Mouse (Mus musculus) MEL (cell line): ENCODE results near the gene Tmem170. TPM values are rescaled to one million over a fixed set of nuclear protein-coding genes. Genes with fewer than 3 reads are reported as not detected.

Experiments
- DNase-seq: peaks from one replicate; pipeline ENCODE4 v3.0.0; 2011; ENCODE audit warnings: low read depth, low spot score
- H3K27ac ChIP-seq: 2 replicates; pipeline ENCODE4 v1.5.1; 2012; ENCODE audit warnings: low read depth, mild to moderate bottlenecking, control low read depth, low read length, moderate library complexity; ENCODE audit not compliant: control insufficient read depth
- H3K27me3 ChIP-seq, 2 experiments: fragments of 150-350 bp in 1 of 2; sonication (generic) in 1 of 2; 2 replicates each; pipeline ENCODE4 v1.6.1; 2012; ENCODE audit warnings: low read length in 2 of 2, mild to moderate bottlenecking in 2 of 2, improper control_type of control experiment in 1 of 2, moderate library complexity in 1 of 2; ENCODE audit not compliant: insufficient read depth in 2 of 2, control insufficient read depth in 1 of 2
- H3K36me3 ChIP-seq, 2 experiments: 2 replicates each; pipeline ENCODE4 v1.6.1; 2012 to 2014; ENCODE audit warnings: low read length in 2 of 2, improper control_type of control experiment in 1 of 2, inconsistent platforms in 1 of 2, mild to moderate bottlenecking in 1 of 2; ENCODE audit not compliant: insufficient read depth in 2 of 2, control insufficient read depth in 1 of 2
- H3K4me1 ChIP-seq, 2 experiments: fragments of 150-350 bp in 1 of 2; sonication (generic) in 1 of 2; 2 replicates each; pipeline ENCODE4 v1.6.1; 2012; ENCODE audit warnings: low read length in 2 of 2, improper control_type of control experiment in 1 of 2, mild to moderate bottlenecking in 1 of 2; ENCODE audit not compliant: insufficient read depth in 2 of 2, control insufficient read depth in 1 of 2
- H3K4me3 ChIP-seq, 2 experiments: fragments of 150-350 bp in 1 of 2; sonication (generic) in 1 of 2; 2 replicates each; pipeline ENCODE4 v1.5.1; 2012; ENCODE audit warnings: low read depth in 2 of 2, low read length in 2 of 2, mild to moderate bottlenecking in 2 of 2, moderate library complexity in 2 of 2, control low read depth in 1 of 2, improper control_type of control experiment in 1 of 2; ENCODE audit not compliant: control insufficient read depth in 1 of 2, insufficient read depth in 1 of 2
- H3K79me2 ChIP-seq: 2 replicates; pipeline ENCODE4 v1.6.1; 2012; ENCODE audit warnings: mild to moderate bottlenecking, low read length, moderate library complexity; ENCODE audit not compliant: control insufficient read depth, poor library complexity, insufficient read depth
- H3K9ac ChIP-seq: 2 replicates; pipeline ENCODE4 v1.6.1; 2012; ENCODE audit warnings: low read depth, mild to moderate bottlenecking, control low read depth, low read length, moderate library complexity; ENCODE audit not compliant: control insufficient read depth, poor library complexity, severe bottlenecking
- H3K9me3 ChIP-seq: fragments of 150-350 bp; sonication (generic); replicated peaks from 2 replicates; pipeline ENCODE4 v1.6.1; 2012; ENCODE audit warnings: mild to moderate bottlenecking, low read length, improper control_type of control experiment, moderate library complexity; ENCODE audit not compliant: insufficient read depth
- CTCF ChIP-seq, 3 experiments: IDR thresholded peaks in 2 of 3; conservative IDR thresholded peaks in 1 of 3; 2 replicates each; pipeline ENCODE4 v1.5.1; 2011 to 2012; ENCODE audit warnings: low read length in 3 of 3, low read depth in 2 of 3, mild to moderate bottlenecking in 2 of 3, improper control_type of control experiment in 1 of 3, inconsistent platforms in 1 of 3, mixed read lengths in 1 of 3, moderate library complexity in 1 of 3; ENCODE audit not compliant: control insufficient read depth in 1 of 3, insufficient read depth in 1 of 3, poor library complexity in 1 of 3, severe bottlenecking in 1 of 3
- ELF1 ChIP-seq: IDR thresholded peaks from 2 replicates; pipeline ENCODE4 v1.6.1; 2014; ENCODE audit warnings: low read depth, mild to moderate bottlenecking, inconsistent platforms, low read length, improper control_type of control experiment, moderate library complexity
- MAZ ChIP-seq: IDR thresholded peaks from 2 replicates; pipeline ENCODE4 v1.6.1; 2012; ENCODE audit warnings: low read depth, mild to moderate bottlenecking, inconsistent platforms, low read length, improper control_type of control experiment
- MEF2A ChIP-seq: IDR thresholded peaks from 2 replicates; pipeline ENCODE4 v1.6.1; 2014; ENCODE audit warnings: low read depth, mild to moderate bottlenecking, inconsistent platforms, low read length, improper control_type of control experiment; ENCODE audit not compliant: poor library complexity, insufficient replicate concordance, severe bottlenecking; ENCODE audit errors: extremely low read depth
- MXI1 ChIP-seq: IDR thresholded peaks from 2 replicates; pipeline ENCODE4 v1.6.1; 2011; ENCODE audit warnings: mild to moderate bottlenecking, low read depth, low read length, improper control_type of control experiment
- MYB ChIP-seq: IDR thresholded peaks from 2 replicates; pipeline ENCODE4 v1.6.1; 2011; ENCODE audit warnings: mild to moderate bottlenecking, low read depth, low read length, improper control_type of control experiment
- MYC ChIP-seq: IDR thresholded peaks from 2 replicates; pipeline ENCODE4 v1.6.1; 2011; ENCODE audit warnings: low read depth, mild to moderate bottlenecking, low read length, improper control_type of control experiment, moderate library complexity
- NELFE ChIP-seq: IDR thresholded peaks from 2 replicates; pipeline ENCODE4 v1.6.1; 2011; ENCODE audit warnings: low read depth, low read length, improper control_type of control experiment
- SIN3A ChIP-seq: IDR thresholded peaks from 2 replicates; pipeline ENCODE4 v1.6.1; 2012; ENCODE audit warnings: low read length, improper control_type of control experiment, inconsistent platforms
- SMC3 ChIP-seq: IDR thresholded peaks from 2 replicates; pipeline ENCODE4 v1.6.1; 2011; ENCODE audit warnings: low read depth, low read length, improper control_type of control experiment
- TBP ChIP-seq: IDR thresholded peaks from 2 replicates; pipeline ENCODE4 v1.8.0; 2011; ENCODE audit warnings: low read depth, low read length, improper control_type of control experiment
- USF2 ChIP-seq, 2 experiments: IDR thresholded peaks; 2 replicates each; pipeline ENCODE4 v1.6.1; 2011 to 2012; ENCODE audit warnings: improper control_type of control experiment in 2 of 2, low read length in 2 of 2, borderline replicate concordance in 1 of 2, inconsistent platforms in 1 of 2, low read depth in 1 of 2, mild to moderate bottlenecking in 1 of 2; ENCODE audit not compliant: insufficient read depth in 1 of 2
- ZC3H11A ChIP-seq: IDR thresholded peaks from 2 replicates; pipeline ENCODE4 v1.6.1; 2012; ENCODE audit warnings: low read depth, mild to moderate bottlenecking, inconsistent platforms, low read length, improper control_type of control experiment
- polyA plus RNA-seq, 2 experiments: library from polyadenylated mRNA; stranded (reverse) in 1 of 2; unstranded in 1 of 2; fragments of >175 nt in 1 of 2; fragments of >200 nt in 1 of 2; gene quantifications; 2 replicates each; pipeline versions ENCODE4 v1.2.1 to v1.2.4; 2012; ENCODE audit warnings: low replicate concordance in 2 of 2, low read depth in 1 of 2; ENCODE audit not compliant: insufficient read length in 2 of 2, insufficient read depth in 1 of 2, missing spikeins in 1 of 2
- total RNA-seq: library from RNA; depleted of rRNA; stranded (reverse); fragments of 300-350 nt; gene quantifications from 2 replicates; pipeline ENCODE4 v1.2.3, GENCODE M21; 2012

Tmem170 gene
- total and polyA plus RNA-seq, 3 experiments = 2.9 to 4.6 TPM; not detected in 1

DNA sequence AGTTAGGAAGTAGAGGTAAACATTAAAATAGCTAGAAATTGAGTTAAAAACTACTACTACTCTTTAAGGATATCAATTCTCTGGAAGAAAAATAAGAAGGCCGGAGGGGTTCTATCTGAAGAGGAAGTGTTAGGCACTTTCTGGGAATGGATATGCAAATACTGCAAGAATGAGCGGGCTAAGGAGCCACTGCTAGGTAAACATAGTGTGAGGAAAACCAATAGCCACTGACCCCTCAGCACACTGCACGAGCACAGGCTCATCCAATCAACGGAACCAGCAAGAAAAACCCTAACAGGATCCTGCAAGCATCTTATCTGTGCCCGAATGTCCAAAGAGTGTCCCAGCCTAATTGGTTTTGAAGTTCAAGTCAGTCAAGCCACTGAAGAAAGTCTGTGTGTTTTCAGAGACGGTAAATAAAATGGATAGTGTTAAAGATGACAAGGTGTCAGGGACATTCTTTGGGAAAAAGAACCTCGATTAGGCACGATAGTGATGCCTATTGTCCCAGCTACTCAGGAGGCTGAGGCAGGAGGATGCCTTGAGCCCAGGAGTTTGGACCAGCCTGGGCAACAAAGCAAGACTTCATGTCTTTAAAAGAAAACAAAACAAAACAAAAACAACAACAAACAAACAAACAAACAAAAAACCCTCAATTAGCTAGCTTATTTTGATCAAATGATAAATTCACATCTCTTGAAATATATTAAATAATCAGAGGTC is 11.3 kb downstream of the Tmem170 start:
- no peak for TF ChIP-seq SMC3
- TF ChIP-seq USF2 (IDR thresholded peaks at IDR 0.05; ENCODE audit: borderline replicate concordance in 1 of 2, insufficient read depth in 1 of 2, low read depth in 1 of 2, low read length in 2 of 2) = no peak
- TF ChIP-seq ZC3H11A = no peak
- TF ChIP-seq MYB = no peak
- TF ChIP-seq MEF2A = no peak
- TF ChIP-seq MXI1 = no peak
- TF ChIP-seq TBP = no peak
- TF ChIP-seq, all 39 proteins: peak for 0
- DNase-seq = no peak
- H3K27me3 ChIP-seq = no peaks in the 10 kb centered on the region

DNA sequence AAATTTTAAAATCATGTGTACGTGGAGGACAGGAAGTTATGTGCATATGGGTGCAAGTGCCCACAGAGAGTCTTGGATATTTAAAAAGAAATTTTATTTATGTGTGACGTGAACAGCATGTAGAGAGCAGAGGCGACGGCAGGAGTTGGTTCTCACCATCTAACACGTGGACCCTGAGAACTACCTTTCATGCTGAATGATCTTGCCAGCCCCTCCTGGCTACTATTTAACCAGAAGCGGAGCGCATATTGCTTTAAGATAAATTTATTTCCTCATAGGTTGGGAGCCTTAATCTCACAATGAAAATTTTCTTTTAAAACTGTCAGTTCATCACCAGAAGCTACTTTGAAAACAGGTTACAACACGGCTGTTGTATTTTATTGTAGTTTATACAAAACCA is 11.9 kb downstream of the Tmem170 start:
- no peaks in the 10 kb centered on the region for H3K4me1 ChIP-seq
- no peak overlapping the region for H3K27ac ChIP-seq
- H3K27me3 ChIP-seq = no peaks in the 10 kb centered on the region
- H3K9ac ChIP-seq = no peak overlapping the region
- H3K79me2 ChIP-seq = no peaks in the 10 kb centered on the region
- TF ChIP-seq CTCF (IDR thresholded peaks at IDR 0.05 in 2 of 3, conservative IDR thresholded peaks at IDR 0.05 in 1 of 3; ENCODE audit: control insufficient read depth in 1 of 3, insufficient read depth in 1 of 3, low read depth in 2 of 3, low read length in 3 of 3, poor library complexity in 1 of 3, severe bottlenecking in 1 of 3) (no peak), TBP (no peak), MYB (no peak), SIN3A (no peak), ZC3H11A (no peak), ELF1 (no peak), MYC (no peak), MAZ (no peak), NELFE (no peak), SMC3 (no peak)
- no peak for DNase-seq
- no peaks in the 10 kb centered on the region for H3K9me3 ChIP-seq
- H3K4me3 ChIP-seq = no peak overlapping the region
- H3K36me3 ChIP-seq = no peaks in the 10 kb centered on the region

More for the DNA sequence above, 11.3 kb downstream of the Tmem170 start:
- Histone ChIP-seq H3K9me3 (no peaks in the 10 kb centered on the region), H3K27ac (no peak overlapping the region), H3K4me1 (no peaks in the 10 kb centered on the region), H3K79me2 (no peaks in the 10 kb centered on the region), H3K36me3 (no peaks in the 10 kb centered on the region), H3K4me3 (no peak overlapping the region), H3K9ac (no peak overlapping the region)
